Mouse (Mus musculus): Measurements from ENCODE around the gene Smox. TPM values are rescaled to one million over a fixed set of nuclear protein-coding genes. Genes with fewer than 3 reads are reported as not detected.

Smox gene
- total and polyA plus RNA-seq, 3 experiments: 2.2 to 5.5 TPM; not detected in 1

DNA sequence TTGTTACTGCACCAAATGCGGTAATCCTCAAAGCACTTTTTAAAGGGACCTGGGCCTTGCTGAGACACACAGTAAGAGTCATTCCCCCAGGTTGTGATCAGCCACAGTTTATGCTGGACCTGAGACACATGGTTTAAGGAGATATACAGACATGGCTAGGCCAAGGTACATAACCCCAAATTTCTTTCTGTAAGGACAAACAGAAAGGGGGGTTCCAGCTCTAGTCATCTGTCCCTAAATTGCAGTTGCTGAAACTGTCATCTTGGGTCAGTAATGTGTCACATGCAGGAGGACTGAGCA is 47.5 kb upstream of the Smox start:
- TF ChIP-seq TBP (IDR thresholded peaks at IDR 0.05; ENCODE audit: low read depth, low read length) (no peak), SMC3 (IDR thresholded peaks at IDR 0.05; ENCODE audit: low read depth, low read length) (no peak), MEF2A (IDR thresholded peaks at IDR 0.05; ENCODE audit: extremely low read depth, insufficient replicate concordance, low read depth, low read length, poor library complexity, severe bottlenecking) (no peak), MYC (IDR thresholded peaks at IDR 0.05; ENCODE audit: low read depth, low read length) (no peak), GABPA (IDR thresholded peaks at IDR 0.05; ENCODE audit: low read depth, low read length) (no peak), KAT2A (conservative IDR thresholded peaks at IDR 0.05; ENCODE audit: low read depth, low read length) (no peak), MXI1 (IDR thresholded peaks at IDR 0.05; ENCODE audit: low read depth, low read length) (no peak), NELFE (IDR thresholded peaks at IDR 0.05; ENCODE audit: low read depth, low read length) (no peak), TAL1 (IDR thresholded peaks at IDR 0.05; ENCODE audit: low read length) (no peak), ELF1 (IDR thresholded peaks at IDR 0.05; ENCODE audit: low read depth, low read length) (no peak), POLR2A (IDR thresholded peaks at IDR 0.05; ENCODE audit: control insufficient read depth in 1 of 2, insufficient read depth in 1 of 2, low read depth in 1 of 2, low read length in 2 of 2, poor library complexity in 1 of 2) (no peak), ZKSCAN1 (IDR thresholded peaks at IDR 0.05; ENCODE audit: low read depth, low read length) (no peak), RCOR1 (IDR thresholded peaks at IDR 0.05; ENCODE audit: low read depth, low read length) (no peak)

DNA sequence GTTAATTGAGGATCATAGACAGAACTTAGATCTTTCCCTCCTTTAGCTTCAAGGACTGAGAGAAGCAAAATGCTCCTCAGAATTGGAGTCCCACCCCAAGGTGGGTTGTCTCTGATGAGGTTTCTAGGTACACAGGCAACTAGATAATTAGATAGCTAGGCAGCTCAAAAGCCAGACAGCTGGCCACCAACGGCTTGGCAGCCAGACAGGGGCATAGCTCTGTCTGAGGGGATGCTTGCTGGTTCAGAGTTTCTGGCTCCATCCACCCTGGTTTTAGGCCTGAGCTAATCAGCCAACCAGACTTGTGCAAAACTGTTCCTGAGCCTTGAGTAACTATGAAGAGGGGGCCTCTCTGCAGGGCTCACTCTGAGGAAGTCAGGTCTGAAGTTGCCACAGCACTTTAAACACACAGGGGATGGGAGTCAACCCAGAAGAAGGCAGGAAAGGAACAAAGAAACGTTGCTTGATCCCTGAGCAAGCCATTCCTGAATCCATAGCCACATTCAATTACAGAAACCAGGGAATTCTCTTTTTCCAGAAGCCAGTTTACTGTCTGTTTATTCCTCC is 44.8 kb upstream of the Smox start:
- no peak for DNase-seq (ENCODE audit: low read depth, low spot score)
- Histone ChIP-seq H3K9me3 (replicated peaks; ENCODE audit: insufficient read depth, low read length) (no peaks in the 10 kb centered on the region), H3K79me2 (ENCODE audit: control insufficient read depth, insufficient read depth, low read length, poor library complexity) (no peaks in the 10 kb centered on the region), H3K27me3 (ENCODE audit: control insufficient read depth in 1 of 2, insufficient read depth in 2 of 2, low read length in 2 of 2) (no peaks in the 10 kb centered on the region), H3K4me3 (ENCODE audit: control insufficient read depth in 1 of 2, insufficient read depth in 1 of 2, low read depth in 2 of 2, low read length in 2 of 2) (no peak overlapping the region), H3K9ac (ENCODE audit: control insufficient read depth, low read depth, low read length, poor library complexity, severe bottlenecking) (no peak overlapping the region), H3K27ac (ENCODE audit: control insufficient read depth, low read depth, low read length) (no peak overlapping the region), H3K4me1 (ENCODE audit: control insufficient read depth in 1 of 2, insufficient read depth in 2 of 2, low read length in 2 of 2) (no peaks in the 10 kb centered on the region), H3K36me3 (ENCODE audit: control insufficient read depth in 1 of 2, insufficient read depth in 2 of 2, low read length in 2 of 2) (no peaks in the 10 kb centered on the region)
- TF ChIP-seq JUND (IDR thresholded peaks at IDR 0.05; ENCODE audit: low read depth, low read length): no peak
- no peak for TF ChIP-seq ZNF384 (IDR thresholded peaks at IDR 0.05; ENCODE audit: low read depth, low read length)
- TF ChIP-seq BHLHE40 (IDR thresholded peaks at IDR 0.05; ENCODE audit: borderline replicate concordance, low read depth, low read length): no peak
- TF ChIP-seq SMC3 (IDR thresholded peaks at IDR 0.05; ENCODE audit: low read depth, low read length): no peak
- TF ChIP-seq MAFK (IDR thresholded peaks at IDR 0.05; ENCODE audit: borderline replicate concordance, low read depth, low read length): no peak
- no peak for TF ChIP-seq ZC3H11A (IDR thresholded peaks at IDR 0.05; ENCODE audit: low read depth, low read length)
- no peak for TF ChIP-seq CHD2 (IDR thresholded peaks at IDR 0.05; ENCODE audit: low read length)
- no peak for TF ChIP-seq MYC (IDR thresholded peaks at IDR 0.05; ENCODE audit: low read depth, low read length)
- no peak for TF ChIP-seq ETS1 (IDR thresholded peaks at IDR 0.05; ENCODE audit: low read depth, low read length)
- no peak for TF ChIP-seq MAZ (IDR thresholded peaks at IDR 0.05; ENCODE audit: low read depth, low read length)
- no peak for TF ChIP-seq POLR2AphosphoS2 (IDR thresholded peaks at IDR 0.05; ENCODE audit: low read length)
- no peak for TF ChIP-seq GATA1 (IDR thresholded peaks at IDR 0.05; ENCODE audit: low read depth, low read length)
- TF ChIP-seq ELF1 (IDR thresholded peaks at IDR 0.05; ENCODE audit: low read depth, low read length): no peak
- TF ChIP-seq USF2 (IDR thresholded peaks at IDR 0.05; ENCODE audit: borderline replicate concordance in 1 of 2, insufficient read depth in 1 of 2, low read depth in 1 of 2, low read length in 2 of 2): no peak

More for the DNA sequence above, 47.5 kb upstream of the Smox start:
- Histone ChIP-seq H3K27me3 (ENCODE audit: control insufficient read depth in 1 of 2, insufficient read depth in 2 of 2, low read length in 2 of 2) (no peaks in the 10 kb centered on the region), H3K9me3 (replicated peaks; ENCODE audit: insufficient read depth, low read length) (no peaks in the 10 kb centered on the region), H3K79me2 (ENCODE audit: control insufficient read depth, insufficient read depth, low read length, poor library complexity) (no peaks in the 10 kb centered on the region), H3K36me3 (ENCODE audit: control insufficient read depth in 1 of 2, insufficient read depth in 2 of 2, low read length in 2 of 2) (no peaks in the 10 kb centered on the region), H3K4me1 (ENCODE audit: control insufficient read depth in 1 of 2, insufficient read depth in 2 of 2, low read length in 2 of 2) (no peaks in the 10 kb centered on the region), H3K27ac (ENCODE audit: control insufficient read depth, low read depth, low read length) (no peak overlapping the region), H3K9ac (ENCODE audit: control insufficient read depth, low read depth, low read length, poor library complexity, severe bottlenecking) (no peak overlapping the region), H3K4me3 (ENCODE audit: control insufficient read depth in 1 of 2, insufficient read depth in 1 of 2, low read depth in 2 of 2, low read length in 2 of 2) (no peak overlapping the region)
- DNase-seq (ENCODE audit: low read depth, low spot score): no peak
